Mouse (Mus musculus) neural tube, embryonic 12.5 days (tissue): Measurements from ENCODE around the gene Vstm4. TPM values are rescaled to one million over a fixed set of nuclear protein-coding genes. Genes with fewer than 3 reads are reported as not detected.

Experiments used
- ATAC-seq: fragments of 200-750 bp; cut with Nextera tagmentation; 2 replicates; pipeline ENCODE4 v1.8.0; 2017; ENCODE audit warnings: low read depth, mild to moderate bottlenecking, moderate TSS enrichment, moderate library complexity; ENCODE audit not compliant: low FRiP score
- H3K27ac ChIP-seq: fragments of 300-500 bp; sonication (generic); 2 replicates; pipeline ENCODE4 v1.5.1; 2016
- H3K27me3 ChIP-seq: fragments of 300-500 bp; sonication (generic); replicated peaks from 2 replicates; pipeline ENCODE4 v1.6.1; 2016; ENCODE audit warnings: mild to moderate bottlenecking
- H3K36me3 ChIP-seq: fragments of 300-500 bp; sonication (generic); 2 replicates; pipeline ENCODE4 v1.6.1; 2016; ENCODE audit warnings: mild to moderate bottlenecking
- H3K4me1 ChIP-seq: fragments of 300-500 bp; sonication (generic); 2 replicates; pipeline ENCODE4 v1.6.1; 2016
- H3K4me2 ChIP-seq: fragments of 300-500 bp; sonication (generic); replicated peaks from 2 replicates; pipeline ENCODE4 v1.6.1; 2016; ENCODE audit warnings: mild to moderate bottlenecking
- H3K4me3 ChIP-seq: fragments of 300-500 bp; sonication (generic); 2 replicates; pipeline ENCODE4 v1.5.1; 2016
- H3K9ac ChIP-seq: fragments of 300-500 bp; sonication (generic); 2 replicates; pipeline ENCODE4 v1.6.1; 2016; ENCODE audit warnings: mild to moderate bottlenecking
- H3K9me3 ChIP-seq: fragments of 300-500 bp; sonication (generic); 2 replicates; pipeline ENCODE4 v1.6.1; 2016; ENCODE audit warnings: mild to moderate bottlenecking
- WGBS: fragments of 180-500 bp; shearing (Covaris S2); methylation state at CpG from one replicate; pipeline ENCODE4 v1.1.7; 2016; 5-methylcytosine and 5-hydroxymethylcytosine counted together
- polyA plus RNA-seq: library from polyadenylated mRNA; unstranded; fragments of >200 nt; fragmentation: Nextera tagmentation; extraction: Ambion mirVana; gene quantifications from 2 replicates; pipeline ENCODE4 v1.2.1, GENCODE M21; 2016

Vstm4 gene
- polyA plus RNA-seq, 1 experiment from 2014 or later = 8.6 TPM

GRCm38 (mm10) chr14:32911187-32911586 lies 54.6 kb downstream of the Vstm4 start:
- 86% methylated on average over 4 of the region's 4 CpGs for WGBS
- no peak for ATAC-seq
- Histone ChIP-seq H3K4me2 (no peak overlapping the region), H3K36me3 (no peaks in the 10 kb centered on the region), H3K4me3 (no peak overlapping the region), H3K27me3 (no peaks in the 10 kb centered on the region), H3K9me3 (no peaks in the 10 kb centered on the region), H3K4me1 (no peaks in the 10 kb centered on the region), H3K9ac (no peak overlapping the region), H3K27ac (no peak overlapping the region)

GRCm38 (mm10) chr14:32915360-32915759 lies 58.8 kb downstream of the Vstm4 start:
- Histone ChIP-seq H3K9ac (no peak overlapping the region), H3K36me3 (no peaks in the 10 kb centered on the region), H3K4me3 (no peak overlapping the region), H3K27me3 (no peaks in the 10 kb centered on the region), H3K4me2 (no peak overlapping the region), H3K9me3 (no peaks in the 10 kb centered on the region), H3K4me1 (no peaks in the 10 kb centered on the region), H3K27ac (no peak overlapping the region)
- no peak for ATAC-seq
- 72% methylated on average over 2 of the region's 2 CpGs for whole genome bisulfite sequencing

GRCm38 (mm10) chr14:32917919-32918318 lies 61.4 kb downstream of the Vstm4 start:
- H3K4me1 ChIP-seq = no peaks in the 10 kb centered on the region

GRCm38 (mm10) chr14:32923871-32924270 lies 67.3 kb downstream of the Vstm4 start:
- no peaks in the 10 kb centered on the region for H3K9me3 ChIP-seq
- no peak overlapping the region for H3K27ac ChIP-seq
- H3K36me3 ChIP-seq = no peaks in the 10 kb centered on the region
- H3K9ac ChIP-seq = no peak overlapping the region
- H3K27me3 ChIP-seq = no peaks in the 10 kb centered on the region
- 79% methylated on average over 9 of the region's 9 CpGs for WGBS
- ATAC-seq = no peak
- H3K4me1 ChIP-seq = no peaks in the 10 kb centered on the region
- H3K4me2 ChIP-seq = no peak overlapping the region
- H3K4me3 ChIP-seq = no peak overlapping the region

More at GRCm38 (mm10) chr14:32917919-32918318, 61.4 kb downstream of the Vstm4 start:
- no peaks in the 10 kb centered on the region for H3K27me3 ChIP-seq
- H3K9me3 ChIP-seq = no peaks in the 10 kb centered on the region
- WGBS = 98% methylated on average over 1 of the region's 1 CpGs
- H3K4me3 ChIP-seq = no peak overlapping the region
- no peak for ATAC-seq
- no peak overlapping the region for H3K9ac ChIP-seq
- H3K36me3 ChIP-seq = no peaks in the 10 kb centered on the region
- H3K4me2 ChIP-seq = no peak overlapping the region
- H3K27ac ChIP-seq = no peak overlapping the region

GRCm38 (mm10) chr14:32931709-32932108 lies 75.2 kb downstream of the Vstm4 start:
- no peak for ATAC-seq
- Histone ChIP-seq H3K27ac (no peak overlapping the region), H3K9me3 (no peaks in the 10 kb centered on the region), H3K9ac (no peak overlapping the region), H3K4me1 (no peaks in the 10 kb centered on the region), H3K4me2 (no peak overlapping the region), H3K36me3 (no peaks in the 10 kb centered on the region), H3K27me3 (no peaks in the 10 kb centered on the region), H3K4me3 (no peak overlapping the region)
- WGBS = 90% methylated on average over 10 of the region's 10 CpGs

- H3K4me3 ChIP-seq = no peak overlapping the region
- no peaks in the 10 kb centered on the region for H3K36me3 ChIP-seq
- WGBS = 89% methylated on average over 8 of the region's 8 CpGs
- H3K27ac ChIP-seq = no peak overlapping the region
- no peaks in the 10 kb centered on the region for H3K27me3 ChIP-seq
- ATAC-seq = no peak
- H3K9ac ChIP-seq = no peak overlapping the region
- H3K4me2 ChIP-seq = no peak overlapping the region
- no peaks in the 10 kb centered on the region for H3K9me3 ChIP-seq
- H3K4me1 ChIP-seq = no peaks in the 10 kb centered on the region
These were observed 75.7 kb downstream of the Vstm4 start for GRCm38 (mm10) chr14:32932220-32932619.

GRCm38 (mm10) chr14:32934064-32934463 lies 77.5 kb downstream of the Vstm4 start:
- no peak for ATAC-seq
- H3K9me3 ChIP-seq = no peaks in the 10 kb centered on the region

GRCm38 (mm10) chr14:32939217-32939616 lies 82.7 kb downstream of the Vstm4 start:
- Histone ChIP-seq H3K9me3 (no peaks in the 10 kb centered on the region), H3K4me3 (no peak overlapping the region), H3K27ac (no peak overlapping the region), H3K4me1 (no peaks in the 10 kb centered on the region), H3K27me3 (no peaks in the 10 kb centered on the region), H3K4me2 (no peak overlapping the region), H3K36me3 (no peaks in the 10 kb centered on the region), H3K9ac (no peak overlapping the region)
- WGBS = 85% methylated on average over 5 of the region's 5 CpGs
- no peak for ATAC-seq

More at GRCm38 (mm10) chr14:32934064-32934463, 77.5 kb downstream of the Vstm4 start:
- no peaks in the 10 kb centered on the region for H3K36me3 ChIP-seq
- no peak overlapping the region for H3K9ac ChIP-seq
- 82% methylated on average over 6 of the region's 6 CpGs for WGBS
- no peak overlapping the region for H3K27ac ChIP-seq
- H3K4me1 ChIP-seq = no peaks in the 10 kb centered on the region
- no peak overlapping the region for H3K4me2 ChIP-seq
- H3K27me3 ChIP-seq = no peaks in the 10 kb centered on the region
- H3K4me3 ChIP-seq = no peak overlapping the region

- H3K9ac ChIP-seq = no peak overlapping the region
- H3K9me3 ChIP-seq = no peaks in the 10 kb centered on the region
- no peaks in the 10 kb centered on the region for H3K36me3 ChIP-seq
- no peak overlapping the region for H3K27ac ChIP-seq
- H3K27me3 ChIP-seq = no peaks in the 10 kb centered on the region
- no peak for ATAC-seq
- no peak overlapping the region for H3K4me2 ChIP-seq
- no peak overlapping the region for H3K4me3 ChIP-seq
- WGBS = 90% methylated on average over 2 of the region's 2 CpGs
- peaks cover 15% of the 10 kb centered on the region for H3K4me1 ChIP-seq
These were observed 91.0 kb downstream of the Vstm4 start for GRCm38 (mm10) chr14:32947512-32947911.

GRCm38 (mm10) chr14:32950312-32951301 lies 94.1 kb downstream of the Vstm4 start:
- 46% methylated on average over 20 of the region's 20 CpGs for WGBS
- Histone ChIP-seq H3K36me3 (no peaks in the 10 kb centered on the region), H3K4me2 (peak overlapping the region; percentile 28; the same call in 1 of the 2 replicates), H3K27ac (no peak overlapping the region), H3K9ac (no peak overlapping the region), H3K9me3 (no peaks in the 10 kb centered on the region), H3K27me3 (no peaks in the 10 kb centered on the region), H3K4me3 (no peak overlapping the region), H3K4me1 (peaks cover 15% of the 10 kb centered on the region)
- peak; percentile 80 for ATAC-seq

GRCm38 (mm10) chr14:32956486-32956885 lies 99.9 kb downstream of the Vstm4 start:
- no peak overlapping the region for H3K9ac ChIP-seq
- H3K27ac ChIP-seq = no peak overlapping the region
- no peaks in the 10 kb centered on the region for H3K27me3 ChIP-seq
- no peak overlapping the region for H3K4me2 ChIP-seq
- H3K9me3 ChIP-seq = no peaks in the 10 kb centered on the region
- H3K4me3 ChIP-seq = no peak overlapping the region
- WGBS = 80% methylated on average over 8 of the region's 8 CpGs
- H3K4me1 ChIP-seq = peaks cover 2% of the 10 kb centered on the region
- no peak for ATAC-seq
- H3K36me3 ChIP-seq = no peaks in the 10 kb centered on the region

GRCm38 (mm10) chr14:32958671-32959070 lies 102.1 kb downstream of the Vstm4 start:
- no peaks in the 10 kb centered on the region for H3K4me1 ChIP-seq
- H3K9ac ChIP-seq = no peak overlapping the region
- 55% methylated on average over 8 of the region's 8 CpGs for WGBS
- H3K4me3 ChIP-seq = no peak overlapping the region
- H3K27ac ChIP-seq = no peak overlapping the region
- H3K9me3 ChIP-seq = no peaks in the 10 kb centered on the region
- no peaks in the 10 kb centered on the region for H3K36me3 ChIP-seq
- ATAC-seq = no peak
- no peaks in the 10 kb centered on the region for H3K27me3 ChIP-seq
- no peak overlapping the region for H3K4me2 ChIP-seq
